Mouse (Mus musculus) adrenal gland, postnatal 14 days (tissue): ENCODE results near the gene Ctbp2. TPM values are rescaled to one million over a fixed set of nuclear protein-coding genes. Genes with fewer than 3 reads are reported as not detected.

Source experiments
- DNase-seq: peaks from one replicate; pipeline ENCODE4 v3.0.0; 2021; ENCODE audit warnings: mixed read lengths
- total RNA-seq: library from RNA; stranded (reverse); gene quantifications from 2 replicates; pipeline ENCODE4 v1.2.3, GENCODE M21; 2021

The Ctbp2 gene
- total RNA-seq, 1 experiment from 2014 or later, result 63.2 TPM

- DNase-seq, result no peak
These were observed 79.4 kb downstream of the Ctbp2 start for GRCm38 (mm10) chr7:133044721-133045120.

- no peak for DNase-seq
These were observed 82.4 kb downstream of the Ctbp2 start for GRCm38 (mm10) chr7:133041784-133042183.

DNA sequence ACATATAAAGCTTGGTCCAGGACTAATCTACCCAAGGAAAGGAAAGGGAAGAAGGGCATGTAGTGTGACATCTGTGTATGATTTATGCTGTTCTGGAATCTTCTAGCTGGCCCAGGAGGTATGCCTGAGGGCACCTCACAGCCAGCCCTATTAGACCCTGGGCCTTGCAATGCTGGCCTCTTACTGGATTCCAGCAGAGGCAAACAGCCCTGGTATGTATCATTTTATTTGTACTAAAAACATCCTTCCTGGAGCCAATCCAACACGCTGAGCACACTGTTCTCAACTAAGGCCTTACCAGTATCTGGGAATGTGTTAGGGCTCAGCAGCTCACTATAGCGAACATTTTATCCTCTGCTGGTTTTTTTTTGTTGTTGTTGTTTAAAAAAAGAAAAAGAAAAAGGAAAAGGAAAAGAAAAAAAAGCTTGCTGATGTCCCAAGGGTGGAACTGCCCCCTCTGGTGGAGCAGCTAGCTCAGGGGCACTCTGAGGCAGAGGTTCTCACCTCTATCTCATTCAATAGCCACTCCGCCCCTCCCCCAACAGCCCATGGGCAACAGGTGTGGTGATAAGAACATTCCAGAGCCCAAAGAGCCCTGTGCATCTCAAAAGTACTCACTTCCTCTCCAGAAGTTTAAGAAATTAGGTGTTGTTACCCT, 83.3 kb downstream of the Ctbp2 start:
- peak; percentile 38 for DNase-seq

DNA sequence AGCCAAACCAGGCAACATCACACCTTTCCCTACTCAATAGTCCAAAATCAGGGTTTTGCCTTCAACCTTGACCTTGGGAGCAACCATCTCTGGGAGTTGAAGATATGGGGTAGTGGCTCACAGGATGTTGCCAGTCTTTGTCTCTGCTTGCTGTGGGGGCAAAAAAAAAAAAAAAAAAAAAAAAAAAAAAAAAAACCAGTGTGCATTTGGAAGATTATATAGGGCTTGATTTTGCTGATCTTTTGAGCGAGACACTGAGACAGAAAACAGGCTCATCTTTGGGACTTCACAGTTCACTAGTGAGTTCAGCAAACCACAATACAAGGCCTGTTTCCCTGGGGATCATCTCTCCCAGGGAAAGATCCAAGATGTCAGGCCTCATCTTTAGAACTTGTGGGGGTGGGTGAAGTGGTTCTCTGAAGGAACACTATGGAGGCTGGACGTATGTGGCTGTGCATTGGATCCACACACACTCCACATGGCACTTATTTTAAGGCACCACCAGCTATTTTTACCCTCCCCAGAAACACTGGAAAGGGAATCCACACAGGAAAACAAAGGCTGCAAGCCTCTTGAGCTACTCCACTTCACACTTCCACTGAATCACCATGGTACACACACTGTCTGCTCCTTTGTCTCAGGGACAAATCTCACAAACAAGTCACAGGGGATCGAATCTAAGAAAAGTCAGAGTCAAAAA, 84.4 kb downstream of the Ctbp2 start:
- DNase-seq, result no peak

GRCm38 (mm10) chr7:133037618-133038017, 86.5 kb downstream of the Ctbp2 start:
- DNase-seq, result peak; percentile 21

GRCm38 (mm10) chr7:133037217-133037616, 86.9 kb downstream of the Ctbp2 start:
- no peak for DNase-seq

GRCm38 (mm10) chr7:133035901-133036300, 88.3 kb downstream of the Ctbp2 start:
- DNase-seq, result peak; percentile 47

DNA sequence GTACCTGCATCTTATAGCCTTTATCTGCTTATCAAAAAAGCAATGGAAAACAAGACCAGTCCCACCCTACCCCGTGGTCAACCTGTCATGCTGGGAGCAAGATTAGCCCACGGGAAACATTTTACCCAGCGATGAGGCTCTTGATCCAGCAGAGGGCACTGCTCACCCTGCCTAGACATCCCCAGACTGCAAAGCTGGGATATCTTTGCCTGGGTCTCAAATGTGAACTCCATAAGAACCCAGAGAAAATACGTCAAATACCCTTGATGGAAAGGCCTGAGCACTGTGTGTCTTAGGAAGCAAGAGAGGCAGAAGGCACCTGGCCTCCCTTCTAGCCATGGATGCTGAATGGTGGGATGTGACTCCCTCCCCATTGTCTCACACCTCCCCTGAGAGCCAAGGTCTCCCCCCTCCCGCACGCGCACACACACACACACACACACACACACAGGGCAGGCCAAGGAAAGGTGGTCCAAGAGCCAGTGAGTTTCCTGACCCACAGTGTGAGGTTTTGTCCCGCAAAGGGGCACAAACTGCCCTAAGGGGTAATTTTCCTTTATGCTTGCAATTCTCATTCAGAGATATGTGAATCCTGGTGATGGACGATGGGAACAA, 91.5 kb downstream of the Ctbp2 start:
- DNase-seq, result peak; percentile 79

DNA sequence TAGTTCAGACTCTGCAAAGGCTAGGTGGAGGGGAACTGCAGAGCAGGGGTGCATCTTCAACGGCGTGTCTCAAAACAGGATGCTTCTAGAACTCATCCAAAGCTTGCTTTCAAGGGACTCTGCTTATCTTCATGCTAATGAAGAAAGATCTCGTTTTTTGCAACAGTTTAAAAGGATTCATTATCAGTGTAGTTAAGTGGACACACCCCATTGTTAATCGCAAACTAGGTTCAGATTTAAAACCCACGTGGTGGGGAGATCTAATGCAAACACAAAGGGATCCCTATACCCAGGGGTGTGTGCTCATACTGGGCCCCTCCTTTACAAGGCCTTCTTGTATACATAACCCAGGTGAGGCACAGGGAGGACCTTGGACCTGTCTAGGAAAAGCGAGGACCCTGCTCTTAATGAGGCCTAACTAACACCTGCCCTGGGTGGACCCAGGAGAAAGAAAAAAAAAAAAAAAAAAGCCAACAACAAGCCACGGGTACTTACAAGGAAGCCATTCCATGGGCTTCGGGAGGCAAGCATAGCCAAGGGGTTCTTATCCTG, 94.6 kb downstream of the Ctbp2 start:
- DNase-seq, result no peak

- no peak for DNase-seq
These were observed 95.2 kb downstream of the Ctbp2 start for GRCm38 (mm10) chr7:133029004-133029403.

DNA sequence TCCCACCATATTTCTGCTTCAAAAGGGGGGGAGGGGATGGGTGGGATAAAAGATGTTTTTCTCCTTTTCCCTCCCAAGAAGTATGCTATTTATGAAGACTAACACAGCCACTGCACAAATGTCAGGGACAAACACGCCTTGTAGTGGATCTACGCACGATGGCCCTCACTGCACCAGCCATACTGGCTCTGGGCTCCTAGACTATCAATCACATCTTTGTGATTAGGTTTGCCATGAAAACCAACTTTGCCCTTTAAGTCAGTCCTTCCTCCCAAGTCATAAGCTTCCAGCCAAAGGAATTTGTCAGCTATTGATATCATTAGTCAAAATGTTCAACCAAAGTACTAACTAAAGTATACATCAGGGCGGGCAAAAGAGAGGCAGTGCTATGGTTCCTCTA, 96.2 kb downstream of the Ctbp2 start:
- peak; percentile 51 for DNase-seq

GRCm38 (mm10) chr7:133024694-133025093, 99.5 kb downstream of the Ctbp2 start:
- no peak for DNase-seq

GRCm38 (mm10) chr7:133019481-133020020, 104.6 kb downstream of the Ctbp2 start:
- DNase-seq, result no peak

- DNase-seq, result no peak
These were observed 105.2 kb downstream of the Ctbp2 start for GRCm38 (mm10) chr7:133018961-133019360.

DNA sequence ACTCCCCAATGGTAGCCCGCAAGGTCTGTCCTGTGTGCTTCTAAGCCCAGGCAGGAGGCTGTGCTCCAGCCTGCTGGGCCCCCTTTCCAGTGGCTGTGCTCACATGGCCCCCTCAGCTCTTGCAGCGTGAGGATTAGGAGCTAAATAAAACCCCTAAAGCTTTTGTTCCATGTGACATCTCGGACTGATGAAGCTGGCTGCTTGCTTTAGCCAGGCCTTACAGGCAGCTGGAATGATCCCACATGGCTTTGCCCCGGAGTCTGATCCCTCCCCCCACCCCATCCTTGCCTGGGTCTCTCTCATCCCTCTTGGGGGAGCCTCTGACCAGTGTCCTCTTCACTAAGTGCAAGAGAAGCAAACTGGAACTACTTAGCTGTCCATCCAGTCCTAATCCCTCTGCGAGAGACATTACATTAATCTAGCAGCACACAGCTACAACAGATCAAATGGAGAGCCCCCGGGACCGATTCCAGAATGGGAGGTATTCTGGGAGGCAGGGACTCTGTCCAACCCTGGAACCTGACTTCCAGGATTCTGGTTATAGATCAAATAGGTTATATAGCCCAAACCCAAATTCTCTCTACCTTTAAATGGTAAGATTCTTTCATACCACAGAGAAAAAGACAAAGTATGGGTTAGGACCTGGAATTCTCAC, 108.6 kb downstream of the Ctbp2 start:
- no peak for DNase-seq

DNA sequence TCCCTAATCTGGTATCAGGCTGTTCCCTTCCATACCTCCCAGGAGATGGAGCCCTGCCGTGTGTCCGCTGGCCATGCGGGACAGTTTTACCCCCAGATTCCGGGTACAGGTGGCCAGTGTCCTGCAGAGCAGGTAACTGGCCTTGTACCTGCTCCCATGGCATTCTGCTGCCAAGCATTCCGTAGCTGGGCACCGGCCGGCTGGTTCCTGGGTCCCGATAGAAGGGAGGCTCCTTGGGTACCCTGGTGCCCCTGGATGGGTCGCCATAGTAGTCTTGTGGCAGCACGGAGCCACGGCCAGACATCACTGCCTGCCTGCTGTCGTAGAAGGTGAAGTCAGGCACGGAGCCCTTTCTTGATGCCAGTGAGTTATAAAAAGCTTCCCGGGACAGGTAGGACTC, 109.5 kb downstream of the Ctbp2 start:
- DNase-seq, result no peak

DNA sequence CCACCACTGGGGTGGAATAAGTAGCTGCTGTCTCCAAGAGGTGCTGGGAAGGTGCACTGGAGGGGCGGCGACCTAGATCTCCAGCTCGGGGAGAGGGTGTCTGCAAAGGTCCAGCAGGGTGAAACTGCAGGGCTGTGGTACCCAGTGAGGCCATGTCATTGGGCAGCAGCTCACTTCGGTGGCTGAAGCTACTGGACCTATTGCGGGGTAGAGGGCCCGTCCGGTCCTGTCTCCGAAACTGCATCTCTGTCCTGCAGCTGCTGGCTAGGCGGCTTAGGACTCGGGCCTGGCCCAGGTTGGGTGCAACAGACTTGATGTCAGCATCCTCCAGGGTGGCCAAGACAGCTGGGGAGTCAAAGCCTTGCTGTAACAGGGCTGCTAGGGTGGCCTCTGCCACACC, 110.2 kb downstream of the Ctbp2 start:
- DNase-seq, result no peak

- DNase-seq, result no peak
These were observed 111.4 kb downstream of the Ctbp2 start for GRCm38 (mm10) chr7:133012637-133013366.

DNA sequence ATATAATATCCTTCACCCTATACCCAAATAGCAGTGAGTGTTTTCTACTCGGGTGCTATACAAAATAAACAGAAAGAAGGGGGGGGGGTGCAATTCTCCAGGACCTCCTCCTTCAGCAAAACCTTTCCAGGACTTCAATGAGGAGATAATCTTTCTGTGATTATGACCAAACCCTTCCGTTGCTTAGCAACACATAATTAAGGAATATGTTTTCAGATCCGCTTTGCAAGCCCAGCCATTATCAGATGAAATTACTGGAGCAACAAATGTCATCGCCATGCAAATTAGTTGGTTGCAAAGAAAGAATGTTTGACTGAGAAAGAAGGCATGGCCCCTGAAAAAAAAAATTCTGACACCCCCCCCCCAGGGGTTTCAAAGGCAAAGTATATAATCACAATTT, 112.5 kb downstream of the Ctbp2 start:
- no peak for DNase-seq

- DNase-seq, result peak; percentile 78
These were observed 113.0 kb downstream of the Ctbp2 start for GRCm38 (mm10) chr7:133011191-133011590.

DNA sequence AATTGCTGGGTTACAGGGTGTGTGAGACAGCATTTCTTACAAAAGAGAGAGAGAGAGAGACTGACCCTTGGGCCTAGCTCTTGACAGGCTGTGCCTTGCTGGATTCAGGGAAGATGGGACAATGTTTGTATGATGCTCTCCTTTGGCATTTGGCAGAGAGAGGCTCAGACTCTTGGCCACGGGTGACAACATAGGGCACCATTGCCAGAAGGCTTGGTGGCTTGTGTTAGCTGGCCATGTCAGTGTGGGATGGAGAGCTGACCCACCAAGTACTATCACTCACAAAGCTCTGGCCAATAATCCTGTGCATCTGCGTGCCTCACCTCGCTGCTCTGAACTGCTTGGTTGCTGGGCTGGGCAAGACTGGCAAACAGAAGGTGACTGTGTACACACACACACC, 113.7 kb downstream of the Ctbp2 start:
- DNase-seq, result no peak

DNA sequence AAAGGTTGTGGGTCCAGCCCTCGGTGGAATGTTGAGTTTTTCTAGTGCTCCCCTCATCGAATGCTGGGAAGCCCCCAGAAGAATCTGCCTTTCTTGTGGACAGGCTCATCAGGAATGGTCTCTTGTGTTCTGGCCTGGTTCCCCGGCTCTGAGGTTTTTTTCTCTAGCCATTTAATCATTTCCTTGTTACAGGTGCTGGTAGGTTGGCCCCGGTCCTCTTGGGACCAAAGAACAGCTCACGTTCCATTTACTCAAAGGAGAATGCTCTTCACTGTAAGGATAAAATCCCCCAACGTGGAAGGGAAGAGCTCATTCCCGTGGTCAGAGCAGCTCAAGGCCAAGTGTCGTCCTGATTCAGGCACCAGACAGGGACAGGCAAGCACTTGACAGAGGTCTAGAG, 114.5 kb downstream of the Ctbp2 start:
- no peak for DNase-seq
